Mouse (Mus musculus) ES-Bruce4 (cell line): ENCODE measurements around the gene Vezt. TPM values are rescaled to one million over a fixed set of nuclear protein-coding genes. Genes with fewer than 3 reads are reported as not detected.

Experiments used
- H3K27ac ChIP-seq: 2 replicates; pipeline ENCODE4 v1.5.1; 2012; ENCODE audit warnings: low read length, inconsistent platforms; ENCODE audit not compliant: insufficient read depth
- H3K27me3 ChIP-seq: 2 replicates; pipeline ENCODE4 v1.6.1; 2012; ENCODE audit warnings: mild to moderate bottlenecking, low read length, inconsistent platforms; ENCODE audit not compliant: control insufficient read depth, poor library complexity, insufficient read depth, severe bottlenecking
- H3K36me3 ChIP-seq: 2 replicates; pipeline ENCODE4 v1.6.1; 2012; ENCODE audit warnings: inconsistent platforms, mild to moderate bottlenecking, low read length, moderate library complexity; ENCODE audit not compliant: control insufficient read depth, poor library complexity, insufficient read depth, severe bottlenecking
- H3K4me1 ChIP-seq: one replicate; pipeline ENCODE4 v1.8.1; 2011; ENCODE audit warnings: low read length; ENCODE audit not compliant: control insufficient read depth, insufficient read depth
- H3K4me3 ChIP-seq: 2 replicates; pipeline ENCODE4 v1.5.1; 2011; ENCODE audit warnings: low read depth, mild to moderate bottlenecking, low read length
- H3K9ac ChIP-seq: 2 replicates; pipeline ENCODE4 v1.6.1; 2012; ENCODE audit warnings: low read depth, mild to moderate bottlenecking, inconsistent platforms; ENCODE audit not compliant: poor library complexity, severe bottlenecking
- H3K9me3 ChIP-seq: replicated peaks from 2 replicates; pipeline ENCODE4 v1.6.1; 2012; ENCODE audit warnings: mild to moderate bottlenecking, low read length, inconsistent platforms; ENCODE audit not compliant: control insufficient read depth, poor library complexity, insufficient read depth, severe bottlenecking
- CTCF ChIP-seq: IDR thresholded peaks from one replicate; pipeline ENCODE4 v1.8.1; 2011; ENCODE audit warnings: low read depth, low read length
- EP300 ChIP-seq: IDR thresholded peaks from 2 replicates; pipeline ENCODE4 v1.6.1; 2011; ENCODE audit warnings: low read depth, low read length; ENCODE audit not compliant: insufficient read depth
- POLR2A ChIP-seq: IDR thresholded peaks from one replicate; pipeline ENCODE4 v1.8.1; 2011; ENCODE audit warnings: low read length; ENCODE audit not compliant: insufficient read depth
- polyA plus RNA-seq: library from polyadenylated mRNA; stranded (reverse); fragments of >200 nt; gene quantifications from 2 replicates; pipeline ENCODE4 v1.2.4, GENCODE M21; 2011; ENCODE audit warnings: low read depth; ENCODE audit not compliant: missing spikeins, insufficient read depth, insufficient read length

The Vezt gene
- polyA plus RNA-seq, 1 experiment, result 17.3 TPM

DNA sequence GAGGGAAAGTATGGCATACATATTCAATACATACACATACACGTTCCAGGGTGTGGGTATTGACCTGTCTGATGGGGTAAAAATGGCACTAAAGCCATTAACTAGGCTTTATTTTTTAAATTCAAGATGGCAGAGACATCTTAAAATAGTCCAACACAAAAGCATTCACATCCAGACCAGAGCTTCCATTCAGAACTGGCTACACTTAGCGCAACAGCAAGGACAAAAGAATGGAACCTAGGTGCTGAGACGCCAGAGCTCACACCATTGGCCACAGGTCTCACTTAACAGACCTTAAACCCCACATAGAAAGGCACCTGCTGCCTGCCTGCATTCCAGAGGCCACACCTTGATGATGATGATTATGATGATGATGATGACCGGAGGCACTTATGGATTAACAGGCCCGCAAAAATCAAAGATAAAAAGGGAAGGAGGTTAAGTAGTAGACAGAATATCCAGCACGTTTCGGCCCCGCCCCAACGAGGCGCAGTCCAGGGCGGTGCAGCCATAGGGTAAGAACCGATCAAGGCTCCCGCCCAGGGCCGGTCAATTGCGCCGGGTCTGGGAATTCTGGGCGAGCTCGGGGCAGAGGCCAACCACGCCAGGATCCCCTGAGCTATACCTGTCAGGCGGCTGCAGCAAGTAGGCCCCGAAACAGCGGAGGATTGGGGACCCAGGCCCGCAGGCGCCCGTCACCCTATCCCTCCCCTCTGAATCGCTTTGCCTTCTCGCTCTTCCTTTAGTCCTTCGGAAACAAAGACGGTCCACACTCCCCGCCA is 550 bp downstream of the Vezt start:
- H3K4me3 ChIP-seq, result peak overlapping the region; percentile 93
- no peaks in the 10 kb centered on the region for H3K27me3 ChIP-seq
- H3K9me3 ChIP-seq, result no peaks in the 10 kb centered on the region
- TF ChIP-seq POLR2A, result no peak
- TF ChIP-seq CTCF, result no peak
- TF ChIP-seq EP300, result no peak
- no peak overlapping the region for H3K27ac ChIP-seq
- peak overlapping the region; percentile 47 for H3K9ac ChIP-seq
- H3K4me1 ChIP-seq, result no peaks in the 10 kb centered on the region
- no peaks in the 10 kb centered on the region; the same call in 1 of the 2 replicates for H3K36me3 ChIP-seq

DNA sequence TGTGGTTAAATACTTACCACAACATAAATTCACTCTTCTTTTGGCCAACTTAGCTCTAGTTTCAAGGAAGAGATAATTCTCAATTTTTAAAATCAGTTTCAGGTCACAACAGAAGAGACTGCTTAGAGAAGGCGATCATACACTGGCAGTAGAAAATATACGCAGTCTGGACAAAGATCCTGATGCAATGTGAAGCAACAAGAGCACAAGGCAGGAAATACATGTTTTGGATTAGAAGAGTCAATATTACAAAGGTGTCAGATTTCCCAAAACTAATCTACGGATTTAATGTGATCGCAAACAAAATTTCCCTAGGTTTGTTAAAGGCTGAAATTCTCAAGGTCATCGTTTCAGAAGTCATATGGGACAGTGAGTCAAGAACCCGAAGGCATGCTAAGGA is 4.5 kb downstream of the Vezt start:
- no peak for TF ChIP-seq POLR2A
- no peak for TF ChIP-seq EP300
- no peak for TF ChIP-seq CTCF
- no peak overlapping the region for H3K4me3 ChIP-seq
- H3K27me3 ChIP-seq, result no peaks in the 10 kb centered on the region
- no peaks in the 10 kb centered on the region; the same call in 1 of the 2 replicates for H3K36me3 ChIP-seq
- H3K27ac ChIP-seq, result no peak overlapping the region
- H3K4me1 ChIP-seq, result no peaks in the 10 kb centered on the region
- H3K9ac ChIP-seq, result no peak overlapping the region
- H3K9me3 ChIP-seq, result no peaks in the 10 kb centered on the region

DNA sequence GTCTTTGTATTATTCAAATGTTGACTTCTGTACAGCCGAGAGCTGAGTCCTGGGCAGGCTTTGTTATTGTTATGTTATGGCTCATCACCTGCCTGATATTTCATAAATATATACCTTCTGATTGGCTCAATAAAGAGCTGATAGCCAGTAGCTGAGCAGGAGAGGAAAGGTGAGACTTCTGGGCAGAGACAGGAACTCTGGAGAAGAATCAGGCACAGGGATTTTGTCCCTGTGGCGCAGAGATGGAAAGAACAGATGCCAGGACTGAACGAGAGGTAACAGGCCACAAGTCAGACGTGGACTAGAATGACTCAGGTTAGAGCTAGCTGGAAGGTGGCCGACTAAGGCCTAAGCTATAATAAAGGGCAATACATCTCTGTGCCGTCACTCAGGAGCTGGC is 7.1 kb downstream of the Vezt start:
- no peaks in the 10 kb centered on the region for H3K9me3 ChIP-seq
- TF ChIP-seq POLR2A (no peak), CTCF (no peak), EP300 (no peak)
- H3K36me3 ChIP-seq, result no peaks in the 10 kb centered on the region; the same call in 1 of the 2 replicates
- H3K27ac ChIP-seq, result no peak overlapping the region
- no peaks in the 10 kb centered on the region for H3K27me3 ChIP-seq
- no peaks in the 10 kb centered on the region for H3K4me1 ChIP-seq
- no peak overlapping the region for H3K9ac ChIP-seq
- no peak overlapping the region for H3K4me3 ChIP-seq

DNA sequence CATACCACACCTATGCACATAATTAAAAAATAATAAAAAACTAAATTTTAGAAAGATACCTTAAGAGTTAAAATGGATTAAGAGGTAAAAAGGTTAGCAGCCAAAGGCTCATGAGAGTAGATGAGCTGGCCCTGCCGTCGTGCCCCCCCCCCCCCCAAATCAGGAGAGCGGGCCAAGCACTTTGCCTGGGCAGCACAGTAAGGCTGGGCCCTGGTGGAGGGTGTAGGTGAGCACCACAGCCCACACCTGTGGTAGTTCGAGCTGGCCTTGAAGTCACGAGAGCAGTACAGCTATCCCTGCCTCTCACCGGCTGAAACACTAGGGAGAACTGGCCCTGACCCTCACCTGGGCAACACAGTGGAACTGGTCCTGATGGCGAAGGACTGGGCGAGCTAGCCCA is 10.5 kb downstream of the Vezt start:
- TF ChIP-seq EP300, result no peak
- no peak for TF ChIP-seq CTCF
- TF ChIP-seq POLR2A, result no peak
- Histone ChIP-seq H3K9ac (no peak overlapping the region), H3K27me3 (no peaks in the 10 kb centered on the region), H3K36me3 (no peaks in the 10 kb centered on the region), H3K27ac (no peak overlapping the region), H3K4me1 (no peaks in the 10 kb centered on the region), H3K4me3 (no peak overlapping the region), H3K9me3 (no peaks in the 10 kb centered on the region)

DNA sequence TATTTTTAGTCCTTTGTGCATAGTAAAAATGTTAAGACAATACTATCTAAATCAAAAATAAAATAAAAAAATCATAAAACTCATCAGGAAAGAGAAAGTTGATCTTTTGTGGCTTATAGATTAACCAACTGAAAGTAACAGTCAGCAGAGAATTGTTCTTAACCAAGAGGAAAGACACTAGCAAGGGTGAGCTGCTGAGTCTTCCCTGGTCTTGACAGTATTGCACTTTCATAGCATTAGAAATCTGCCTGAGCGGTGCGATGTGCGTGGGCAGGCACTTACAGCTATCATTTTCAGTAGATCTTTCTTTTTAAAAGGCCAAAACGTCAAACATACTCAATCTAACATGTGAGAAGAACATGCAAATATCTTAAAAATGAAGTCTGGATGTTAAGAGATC is 14.6 kb downstream of the Vezt start:
- Histone ChIP-seq H3K9ac (no peak overlapping the region), H3K9me3 (no peaks in the 10 kb centered on the region), H3K27ac (no peak overlapping the region), H3K4me3 (no peak overlapping the region), H3K4me1 (no peaks in the 10 kb centered on the region), H3K36me3 (no peaks in the 10 kb centered on the region), H3K27me3 (no peaks in the 10 kb centered on the region)
- TF ChIP-seq EP300 (no peak), POLR2A (no peak), CTCF (no peak)

DNA sequence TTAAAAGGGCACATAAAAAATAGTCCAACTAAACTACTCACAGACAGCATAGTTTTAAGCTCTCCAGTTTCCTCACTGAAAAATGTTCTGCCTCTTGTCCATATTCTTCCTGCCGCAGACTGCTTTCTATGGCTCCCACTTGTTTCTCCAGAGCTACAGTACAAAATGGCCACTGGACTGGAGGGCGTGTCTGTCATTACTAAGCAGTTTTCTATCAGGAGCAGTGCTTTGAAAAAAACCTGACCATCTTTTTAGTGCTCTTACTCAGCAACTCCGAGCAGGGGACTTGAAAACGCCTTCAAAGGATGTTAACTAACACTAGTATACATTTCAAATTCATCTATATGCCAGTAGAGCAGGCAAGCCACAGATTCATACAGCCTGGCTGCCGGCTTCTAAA is 15.0 kb downstream of the Vezt start:
- Histone ChIP-seq H3K4me1 (no peaks in the 10 kb centered on the region), H3K36me3 (no peaks in the 10 kb centered on the region), H3K9me3 (no peaks in the 10 kb centered on the region), H3K27me3 (no peaks in the 10 kb centered on the region), H3K4me3 (no peak overlapping the region), H3K27ac (no peak overlapping the region), H3K9ac (no peak overlapping the region)
- no peak for TF ChIP-seq EP300
- no peak for TF ChIP-seq POLR2A
- no peak for TF ChIP-seq CTCF
